Mouse (Mus musculus): ENCODE results near the gene Trmt1l. TPM values are rescaled to one million over a fixed set of nuclear protein-coding genes. Genes with fewer than 3 reads are reported as not detected.

The Trmt1l gene
- polyA plus RNA-seq, 1 experiment from 2014 or later: 15.2 TPM

DNA sequence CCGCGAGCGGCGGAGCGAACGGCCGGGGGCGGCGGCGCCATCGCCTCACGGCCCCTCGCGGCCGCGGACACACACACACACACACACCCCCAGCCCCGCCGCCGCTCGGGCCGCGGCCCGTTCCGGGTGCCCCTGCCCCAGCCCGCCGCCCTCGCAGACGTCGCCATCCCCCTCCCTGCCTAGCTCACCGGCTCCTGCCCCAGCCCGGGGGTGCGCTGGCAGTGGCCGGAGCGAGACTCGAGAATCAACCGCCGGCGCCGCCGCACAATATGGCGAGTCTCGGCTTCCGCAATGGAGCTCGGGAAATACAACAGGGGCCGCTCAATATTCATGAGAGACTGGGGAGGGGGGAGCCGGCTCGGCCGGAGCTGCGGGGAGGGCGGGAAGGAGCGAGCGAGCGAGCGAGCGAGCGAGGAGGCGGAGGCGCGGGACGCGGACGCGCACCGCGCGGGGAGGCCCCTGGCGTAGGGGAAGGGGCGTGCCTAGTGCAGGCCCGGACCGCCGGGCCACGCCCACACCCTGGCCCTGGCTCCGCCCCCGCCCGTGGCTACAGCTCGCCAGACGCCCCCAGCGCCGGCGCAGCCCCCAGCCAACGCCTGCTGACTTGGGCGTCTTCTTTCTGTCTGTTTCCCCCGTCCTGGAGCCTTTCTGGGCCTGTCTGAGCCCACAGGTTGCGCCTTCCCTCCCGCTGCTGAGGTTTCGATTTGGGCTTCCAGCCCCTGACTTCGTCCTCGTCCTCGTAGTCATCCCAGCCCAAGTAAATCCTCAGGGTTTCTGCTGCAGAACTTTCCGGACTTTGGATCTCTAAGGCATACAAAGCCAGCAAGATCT is 72.4 kb downstream of the Trmt1l start, which contains the start of gene Rnf2:
TSS of gene Rnf2 (minus strand) at position 425 of the 831 bp plus-strand sequence.
- peak; percentile 95 for DNase-seq (ENCODE audit: low spot score)
- Histone ChIP-seq H3K4me1 (replicated peaks; ENCODE audit: control insufficient read depth, insufficient read depth) (no peaks in the 10 kb centered on the region), H3K9me3 (ENCODE audit: control insufficient read depth, low read length) (no peaks in the 10 kb centered on the region), H3K4me3 (ENCODE audit: low read depth, low read length) (peak within 1 kb of the TSS; percentile 98), H3K27ac (replicated peaks) (peak within 1 kb of the TSS; percentile 99), H3K9ac (ENCODE audit: low read length) (peak within 1 kb of the TSS; percentile 98), H3K36me3 (ENCODE audit: control insufficient read depth, insufficient read depth, low read length) (no peaks in the 10 kb centered on the region), H3K4me2 (replicated peaks; ENCODE audit: low read depth) (peak within 1 kb of the TSS; percentile 65), H3K27me3 (ENCODE audit: control insufficient read depth, insufficient read depth, low read length) (no peaks in the 10 kb centered on the region)
- WGBS: under 1% methylated on average over 76 of the region's 90 CpGs
- TF ChIP-seq CTCF (IDR thresholded peaks at IDR 0.05; ENCODE audit: low read depth) (peak; percentile 21; the same call in 1 of the 2 replicates), EP300 (optimal IDR thresholded peaks at IDR 0.05) (no peak)
- peak; percentile 99 for ATAC-seq (ENCODE audit: low FRiP score, low TSS enrichment)

Small RNAs within 50 kb of the gene (microRNA-seq; reads per million reads assigned to microRNA genes)
- gene Mir7682: not detected

Other genes with a start within 250 kb of the Trmt1l start
- not detected in 2 replicates for gene Gm47985, start 246.0 kb upstream of the Trmt1l start, polyA plus RNA-seq (2015; fragmentation: Nextera tagmentation; extraction: Ambion mirVana)
- gene Gm8947, start 236.2 kb upstream of the Trmt1l start, polyA plus RNA-seq (2015; fragmentation: Nextera tagmentation; extraction: Ambion mirVana): 0.05 TPM in 1 of 2 replicates, not detected in the other
- not detected in 2 replicates for gene Gm47995, start 230.1 kb upstream of the Trmt1l start, polyA plus RNA-seq (2015; fragmentation: Nextera tagmentation; extraction: Ambion mirVana)
- not detected in 2 replicates for gene 3110040M04Rik, start 224.4 kb upstream of the Trmt1l start, polyA plus RNA-seq (2015; fragmentation: Nextera tagmentation; extraction: Ambion mirVana)
- gene Gm47996, start 218.4 kb upstream of the Trmt1l start, polyA plus RNA-seq (2015; fragmentation: Nextera tagmentation; extraction: Ambion mirVana): not detected in 2 replicates
- 92.8 and 97.5 TPM in 2 replicates for gene Ivns1abp, start 84.1 kb upstream of the Trmt1l start, polyA plus RNA-seq (2015; fragmentation: Nextera tagmentation; extraction: Ambion mirVana)
- 25.1 and 25.6 TPM in 2 replicates for gene Swt1, start 87 bp upstream of the Trmt1l start, polyA plus RNA-seq (2015; fragmentation: Nextera tagmentation; extraction: Ambion mirVana)
- 29.8 and 32.6 TPM in 2 replicates for gene Rnf2, start 72.4 kb downstream of the Trmt1l start, polyA plus RNA-seq (2015; fragmentation: Nextera tagmentation; extraction: Ambion mirVana)
- gene Fam129a, start 142.6 kb downstream of the Trmt1l start, polyA plus RNA-seq (2015; fragmentation: Nextera tagmentation; extraction: Ambion mirVana): 17.7 and 23.5 TPM in 2 replicates

Measured in stomach, postnatal 0 days (tissue).